Mouse (Mus musculus) intestine, postnatal 0 days (tissue): ENCODE measurements around the gene Sema3d. TPM values are rescaled to one million over a fixed set of nuclear protein-coding genes. Genes with fewer than 3 reads are reported as not detected.

ENCODE experiments used
- ATAC-seq: fragments of 200-750 bp; cut with Nextera tagmentation; 2 replicates; pipeline ENCODE4 v1.8.0; 2017; ENCODE audit warnings: mild to moderate bottlenecking, moderate TSS enrichment, moderate library complexity
- H3K27ac ChIP-seq: fragments of 300-500 bp; sonication (generic); 2 replicates; pipeline ENCODE4 v1.5.1; 2014; ENCODE audit warnings: mild to moderate bottlenecking, low read depth, low read length, moderate library complexity
- H3K27me3 ChIP-seq: fragments of 300-500 bp; sonication (generic); replicated peaks from 2 replicates; pipeline ENCODE4 v1.6.1; 2014; ENCODE audit warnings: low read length, mixed read lengths; ENCODE audit not compliant: control insufficient read depth, insufficient read depth
- H3K36me3 ChIP-seq: fragments of 300-500 bp; sonication (generic); 2 replicates; pipeline ENCODE4 v1.6.1; 2014; ENCODE audit warnings: mild to moderate bottlenecking, moderate library complexity; ENCODE audit not compliant: control insufficient read depth, insufficient read depth
- H3K4me1 ChIP-seq: fragments of 300-500 bp; sonication (generic); replicated peaks from 2 replicates; pipeline ENCODE4 v1.6.1; 2014; ENCODE audit warnings: antibody characterized with exemption, low read length, mixed read lengths; ENCODE audit not compliant: control insufficient read depth, insufficient read depth
- H3K4me2 ChIP-seq: fragments of 300-500 bp; sonication (generic); replicated peaks from 2 replicates; pipeline ENCODE4 v1.6.1; 2014; ENCODE audit warnings: low read depth, mild to moderate bottlenecking, moderate library complexity
- H3K4me3 ChIP-seq: fragments of 300-500 bp; sonication (generic); 2 replicates; pipeline ENCODE4 v1.5.1; 2014; ENCODE audit warnings: low read depth, low read length
- H3K9ac ChIP-seq: fragments of 300-500 bp; sonication (generic); 2 replicates; pipeline ENCODE4 v1.6.1; 2014; ENCODE audit warnings: mild to moderate bottlenecking, low read depth, low read length
- H3K9me3 ChIP-seq: fragments of 300-500 bp; sonication (generic); 2 replicates; pipeline ENCODE4 v1.6.1; 2016; ENCODE audit warnings: mixed run types; ENCODE audit not compliant: control insufficient read depth
- CTCF ChIP-seq: sonication (generic); IDR thresholded peaks from 2 replicates; pipeline ENCODE4 v1.5.1; 2016; ENCODE audit warnings: low read depth, mild to moderate bottlenecking, control low read depth, antibody characterized with exemption, moderate library complexity
- WGBS: fragments of 180-500 bp; shearing (Covaris S2); extraction: QIAGEN DNeasy Blood & Tissue Kit; methylation state at CpG from one replicate; pipeline ENCODE4 v1.1.7; 2014; 5-methylcytosine and 5-hydroxymethylcytosine counted together
- polyA plus RNA-seq: library from polyadenylated mRNA; unstranded; fragments of >200 nt; fragmentation: Nextera tagmentation; extraction: Ambion mirVana; gene quantifications from 2 replicates; pipeline ENCODE4 v1.2.1, GENCODE M21; 2015

Gene Sema3d
- polyA plus RNA-seq, 1 experiment from 2014 or later, result 4.1 TPM

DNA sequence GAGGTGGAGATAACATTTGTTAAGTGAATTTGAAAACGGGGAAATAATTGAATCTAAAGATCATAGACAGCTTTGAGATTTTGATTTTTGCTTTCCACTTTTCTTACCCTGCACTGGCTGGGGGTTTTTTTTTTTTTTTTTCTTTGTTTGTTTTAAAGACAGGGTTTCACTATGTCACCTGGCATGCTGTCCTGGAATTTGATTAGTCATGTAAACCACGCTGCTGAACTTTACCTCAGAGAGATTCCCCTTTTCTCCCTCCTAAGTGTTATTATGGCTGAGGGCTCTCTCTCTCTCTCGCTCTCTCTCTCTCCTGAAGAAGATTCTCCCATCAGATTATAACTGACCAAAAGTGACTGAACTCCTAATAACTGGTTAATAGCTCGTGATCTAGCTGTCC, 191.4 kb downstream of the Sema3d start:
- Histone ChIP-seq H3K27ac (no peak overlapping the region), H3K9me3 (no peaks in the 10 kb centered on the region), H3K36me3 (no peaks in the 10 kb centered on the region), H3K9ac (no peak overlapping the region), H3K4me2 (no peak overlapping the region), H3K4me3 (no peak overlapping the region), H3K27me3 (no peaks in the 10 kb centered on the region), H3K4me1 (no peaks in the 10 kb centered on the region)
- WGBS, result 64% methylated on average over 4 of the region's 4 CpGs
- TF ChIP-seq CTCF, result no peak
- ATAC-seq, result no peak

DNA sequence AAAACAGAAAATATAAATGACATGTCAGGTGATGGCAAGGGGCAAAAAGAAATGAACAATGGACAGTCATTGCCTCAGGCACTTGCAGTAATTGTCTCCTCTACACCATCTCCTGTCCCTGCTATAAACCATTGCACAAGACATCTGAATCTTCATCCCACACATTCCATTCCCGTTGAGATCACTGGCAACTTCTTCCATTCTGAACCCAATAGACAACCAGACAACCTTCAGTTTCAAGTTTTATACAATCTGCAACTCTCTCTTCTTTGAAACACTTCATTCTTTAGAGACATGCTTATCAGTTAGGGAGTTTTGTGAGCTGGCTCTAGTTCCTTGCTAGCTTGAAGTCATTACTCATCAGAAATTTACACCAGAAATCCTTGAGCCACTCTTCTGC, 192.1 kb downstream of the Sema3d start:
- H3K27me3 ChIP-seq, result no peaks in the 10 kb centered on the region
- ATAC-seq, result no peak

DNA sequence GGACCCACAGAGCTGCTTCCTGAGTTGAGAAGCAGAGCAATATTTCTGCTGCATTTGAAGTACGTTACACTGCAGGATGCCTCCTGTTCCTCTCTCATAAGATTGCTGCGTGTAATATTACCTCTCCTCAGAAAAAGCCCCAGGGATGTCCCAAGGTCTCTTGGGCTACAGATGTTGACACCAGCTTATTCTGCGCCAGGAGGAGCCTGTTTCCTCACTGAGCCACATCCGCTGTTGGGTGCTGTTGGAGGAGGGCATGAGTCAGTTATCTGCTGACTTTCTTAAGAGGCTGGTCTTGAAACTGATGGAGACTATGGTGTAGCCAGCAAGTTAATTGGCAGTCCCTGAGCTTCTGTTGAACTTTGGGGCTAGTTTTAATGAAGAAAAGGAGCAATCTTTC, 196.6 kb downstream of the Sema3d start:
- H3K9ac ChIP-seq, result no peak overlapping the region
- no peaks in the 10 kb centered on the region for H3K4me1 ChIP-seq
- no peak overlapping the region for H3K4me2 ChIP-seq
- no peaks in the 10 kb centered on the region for H3K36me3 ChIP-seq
- H3K9me3 ChIP-seq, result no peaks in the 10 kb centered on the region
- H3K4me3 ChIP-seq, result no peak overlapping the region
- ATAC-seq, result no peak
- WGBS, result 74% methylated on average over 4 of the region's 4 CpGs
- no peak for TF ChIP-seq CTCF
- H3K27me3 ChIP-seq, result no peaks in the 10 kb centered on the region
- H3K27ac ChIP-seq, result no peak overlapping the region

More for the DNA sequence above, 192.1 kb downstream of the Sema3d start:
- H3K27ac ChIP-seq, result no peak overlapping the region
- H3K9ac ChIP-seq, result no peak overlapping the region
- 54% methylated on average over 1 of the region's 1 CpGs for WGBS
- no peaks in the 10 kb centered on the region for H3K36me3 ChIP-seq
- H3K9me3 ChIP-seq, result no peaks in the 10 kb centered on the region
- no peaks in the 10 kb centered on the region for H3K4me1 ChIP-seq
- TF ChIP-seq CTCF, result no peak
- no peak overlapping the region for H3K4me2 ChIP-seq
- H3K4me3 ChIP-seq, result no peak overlapping the region

DNA sequence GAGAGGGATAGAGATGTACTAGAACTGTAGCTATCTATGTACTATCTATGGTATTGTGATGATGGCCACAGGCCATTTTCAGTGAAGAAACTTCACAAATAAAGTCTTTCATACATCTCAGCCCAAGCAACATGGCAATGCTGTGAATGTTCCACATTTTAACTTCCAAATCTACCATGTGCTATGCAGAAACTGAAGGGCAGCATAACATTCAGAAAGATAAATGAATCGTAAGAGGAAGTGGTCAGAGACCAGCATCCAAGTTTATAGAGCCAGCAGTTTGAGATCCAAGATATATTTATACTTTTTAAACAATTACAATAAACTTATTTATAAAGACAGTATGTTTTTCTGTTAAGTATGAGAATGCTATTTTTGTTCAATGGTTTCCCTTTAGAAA, 199.4 kb downstream of the Sema3d start:
- Histone ChIP-seq H3K9me3 (no peaks in the 10 kb centered on the region), H3K4me1 (no peaks in the 10 kb centered on the region), H3K4me2 (no peak overlapping the region), H3K9ac (no peak overlapping the region), H3K4me3 (no peak overlapping the region), H3K27ac (no peak overlapping the region), H3K36me3 (no peaks in the 10 kb centered on the region), H3K27me3 (no peaks in the 10 kb centered on the region)
- no peak for TF ChIP-seq CTCF
- no peak for ATAC-seq
- WGBS, result 85% methylated on average over 1 of the region's 1 CpGs

DNA sequence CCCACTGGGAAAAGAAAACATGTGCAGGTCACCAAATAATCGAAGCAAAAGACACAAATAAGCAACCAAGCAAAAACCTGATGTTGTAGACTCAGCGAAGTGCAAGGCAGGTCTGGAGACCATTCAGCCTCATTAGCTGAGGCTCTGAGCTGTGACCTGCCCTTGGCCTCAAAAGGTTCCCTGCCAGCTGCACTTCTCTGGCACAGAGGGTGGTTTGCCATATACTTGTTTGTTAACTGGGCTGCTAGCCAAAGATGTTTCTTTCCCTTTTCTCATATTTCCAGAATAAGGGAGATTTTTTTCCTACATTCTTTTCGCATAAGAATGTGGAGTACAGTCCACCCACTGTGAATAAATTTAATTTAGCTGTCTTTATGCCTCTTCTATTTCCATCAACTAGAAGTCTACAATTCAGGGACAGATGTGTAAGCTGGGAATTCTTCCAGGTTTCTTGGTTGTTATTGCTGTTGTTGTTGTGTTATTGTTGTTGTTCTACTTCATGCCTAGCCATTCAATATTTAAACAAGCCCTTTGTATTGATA, 200.2 kb downstream of the Sema3d start:
- WGBS, result 79% methylated on average over 3 of the region's 3 CpGs
- Histone ChIP-seq H3K9me3 (no peaks in the 10 kb centered on the region), H3K27ac (no peak overlapping the region), H3K4me3 (no peak overlapping the region), H3K9ac (no peak overlapping the region), H3K27me3 (no peaks in the 10 kb centered on the region), H3K36me3 (no peaks in the 10 kb centered on the region), H3K4me2 (no peak overlapping the region), H3K4me1 (no peaks in the 10 kb centered on the region)
- ATAC-seq, result no peak
- no peak for TF ChIP-seq CTCF

DNA sequence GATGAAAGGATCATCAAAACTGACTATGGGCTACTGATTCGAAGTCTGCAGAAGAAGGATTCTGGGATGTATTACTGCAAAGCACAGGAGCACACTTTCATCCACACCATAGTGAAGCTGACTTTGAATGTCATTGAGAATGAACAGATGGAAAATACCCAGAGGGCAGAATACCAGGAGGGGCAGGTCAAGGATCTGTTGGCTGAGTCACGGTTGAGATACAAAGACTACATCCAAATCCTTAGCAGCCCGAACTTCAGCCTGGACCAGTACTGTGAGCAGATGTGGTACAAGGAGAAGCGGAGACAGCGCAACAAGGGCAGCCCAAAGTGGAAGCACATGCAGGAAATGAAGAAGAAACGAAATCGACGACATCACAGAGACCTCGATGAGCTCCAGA, 201.7 kb downstream of the Sema3d start:
- ATAC-seq, result no peak
- H3K36me3 ChIP-seq, result no peaks in the 10 kb centered on the region
- no peaks in the 10 kb centered on the region for H3K27me3 ChIP-seq
- TF ChIP-seq CTCF, result no peak
- no peak overlapping the region for H3K9ac ChIP-seq
- no peak overlapping the region for H3K27ac ChIP-seq
- no peaks in the 10 kb centered on the region for H3K4me1 ChIP-seq
- H3K4me2 ChIP-seq, result no peak overlapping the region
- no peaks in the 10 kb centered on the region for H3K9me3 ChIP-seq
- no peak overlapping the region for H3K4me3 ChIP-seq
- 92% methylated on average over 9 of the region's 9 CpGs for WGBS
